Mouse (Mus musculus) E14TG2a.4 (cell line): ENCODE measurements around the gene Grwd1.

Experiments used
- CTCF ChIP-seq: conservative IDR thresholded peaks from 2 replicates; pipeline ENCODE4 v1.5.1; 2014; ENCODE audit warnings: low read length
- NANOG ChIP-seq: IDR thresholded peaks from 2 replicates; pipeline ENCODE4 v1.6.1; 2014; ENCODE audit warnings: borderline replicate concordance, low read length, mixed read lengths
- POU5F1 ChIP-seq: IDR thresholded peaks from 2 replicates; pipeline ENCODE4 v1.6.1; 2014; ENCODE audit warnings: low read length, borderline replicate concordance

- TF ChIP-seq CTCF: no peak
- no peak for TF ChIP-seq POU5F1
- no peak for TF ChIP-seq NANOG
These were observed 38.4 kb upstream of the Grwd1 start for GRCm38 (mm10) chr7:45869107-45869670.
